Mouse (Mus musculus) cerebellum, adult 8-10 months (tissue): ENCODE measurements around the gene Wdr25.

Source experiments
- DNase-seq: peaks from one replicate; pipeline ENCODE4 v3.0.0; 2022

Gene Wdr25

DNA sequence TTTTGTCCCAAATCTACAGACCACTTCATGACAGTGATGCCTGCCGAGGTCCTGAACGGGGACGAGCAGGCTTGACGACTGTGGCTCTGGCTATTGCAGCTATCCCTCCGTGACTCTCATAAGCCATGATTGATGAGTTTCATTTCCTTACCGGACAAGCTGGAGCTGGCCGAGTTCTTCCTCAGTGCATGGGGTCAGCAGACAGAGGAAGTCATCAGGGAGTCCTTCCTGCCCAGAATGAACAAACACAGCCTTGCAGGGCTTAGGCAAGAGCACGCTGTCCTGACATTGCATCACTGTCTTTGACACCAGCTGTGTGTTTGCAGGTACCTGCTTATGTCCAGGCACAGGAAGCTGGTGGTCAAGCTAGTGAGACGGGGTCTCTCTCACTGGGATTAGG lies 97.0 kb downstream of the Wdr25 start:
- no peak for DNase-seq

DNA sequence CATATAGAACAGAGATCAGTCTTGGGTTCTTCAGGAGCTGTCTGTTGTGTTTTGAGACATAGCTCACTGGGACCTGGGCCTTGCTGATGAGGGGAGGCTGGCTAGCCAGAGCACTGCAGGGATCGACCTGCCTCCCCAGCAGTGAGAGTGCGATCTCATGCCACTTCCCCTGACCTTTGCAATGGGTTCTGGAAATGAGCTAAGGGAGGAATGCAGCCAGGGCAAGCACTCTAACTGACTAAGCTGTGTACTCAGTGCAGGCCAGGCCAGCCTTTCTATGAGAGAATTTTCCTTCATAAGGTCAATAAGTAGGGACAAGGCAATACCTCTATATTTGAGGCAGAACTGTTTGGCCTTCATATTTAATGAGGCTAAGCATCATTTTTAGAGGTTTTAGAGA lies 99.6 kb downstream of the Wdr25 start:
- DNase-seq, result no peak

- DNase-seq, result no peak
These were observed 101.1 kb downstream of the Wdr25 start for GRCm38 (mm10) chr12:108994436-108995031.

DNA sequence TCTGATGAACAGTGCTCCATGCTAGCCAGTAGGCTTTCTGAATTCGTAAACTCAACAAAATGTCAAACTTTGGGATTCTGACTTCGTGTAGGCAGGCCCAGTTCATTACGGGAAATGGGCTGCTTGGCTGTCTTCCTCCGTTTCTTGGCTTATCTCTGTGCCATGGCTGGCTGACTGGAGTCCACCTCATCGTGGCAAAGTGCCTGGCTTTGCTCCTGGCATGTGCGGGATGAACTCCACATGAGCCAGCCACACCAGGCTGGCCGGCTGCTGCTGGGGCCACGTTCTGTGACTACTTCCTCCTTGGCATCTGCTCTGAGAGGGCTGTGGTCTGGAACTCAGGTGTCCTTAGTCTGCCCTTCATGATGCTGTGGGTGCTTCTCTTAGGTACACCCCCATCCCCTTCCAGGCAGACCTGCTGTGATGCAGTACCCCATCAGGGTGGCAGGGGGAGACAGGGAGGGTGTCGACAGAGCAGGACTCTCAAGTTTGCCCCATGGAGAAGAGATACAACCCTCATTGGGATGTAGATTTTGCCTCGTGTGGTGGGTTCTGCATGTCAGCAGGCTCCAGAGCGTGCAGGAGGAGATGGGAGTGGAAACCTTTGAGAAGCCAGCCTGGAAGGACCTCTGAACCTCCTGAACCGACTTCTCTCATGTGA lies 102.7 kb downstream of the Wdr25 start:
- DNase-seq, result peak; percentile 21

DNA sequence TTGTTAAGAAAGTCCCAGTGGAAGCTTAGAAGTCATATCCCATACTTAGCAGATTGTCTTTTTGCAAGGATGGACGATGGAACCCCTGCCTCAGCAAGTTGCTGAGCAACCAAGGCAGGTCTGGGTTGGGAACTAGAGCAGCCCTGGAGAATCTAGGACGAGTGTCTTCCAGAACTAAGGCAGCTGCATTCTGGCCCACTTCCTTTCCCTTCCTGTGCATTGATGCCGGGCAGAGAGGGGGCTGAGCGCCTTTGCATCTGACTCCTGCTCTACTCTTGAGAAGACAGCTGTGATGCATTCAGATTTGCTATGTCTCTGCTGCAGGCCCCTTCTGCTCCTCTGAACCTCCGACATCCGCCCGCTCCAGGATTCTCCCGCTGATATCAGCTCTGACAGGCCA lies 103.8 kb downstream of the Wdr25 start:
- no peak for DNase-seq

GRCm38 (mm10) chr12:109002978-109003377 lies 109.5 kb downstream of the Wdr25 start:
- no peak for DNase-seq

GRCm38 (mm10) chr12:109010070-109010649 lies 116.7 kb downstream of the Wdr25 start:
- DNase-seq, result no peak

- DNase-seq, result peak; percentile 96
These were observed 128.8 kb downstream of the Wdr25 start for GRCm38 (mm10) chr12:109022181-109022691.

- DNase-seq, result no peak
These were observed 129.5 kb downstream of the Wdr25 start for GRCm38 (mm10) chr12:109022966-109023365.

DNA sequence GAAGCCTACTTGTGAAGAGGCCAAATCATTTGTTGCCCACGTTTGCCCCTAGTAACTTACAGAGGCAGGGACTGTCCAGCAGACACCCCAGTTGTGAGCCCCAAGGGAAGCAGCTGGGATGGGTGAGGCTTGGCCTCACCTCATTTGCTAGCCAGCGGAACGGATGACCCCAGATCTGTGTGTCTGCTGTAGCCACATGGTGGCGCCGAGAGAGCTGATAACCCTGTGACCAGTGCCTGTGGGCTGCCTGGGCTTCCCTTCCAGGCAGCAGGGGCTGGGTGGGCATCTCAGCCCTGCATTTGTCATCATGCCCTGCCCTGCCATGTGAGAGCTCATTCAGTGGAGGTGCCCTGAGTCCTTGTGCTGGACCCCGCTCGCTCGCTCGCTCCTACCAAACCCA lies 130.3 kb downstream of the Wdr25 start:
- peak; percentile 16 for DNase-seq

DNA sequence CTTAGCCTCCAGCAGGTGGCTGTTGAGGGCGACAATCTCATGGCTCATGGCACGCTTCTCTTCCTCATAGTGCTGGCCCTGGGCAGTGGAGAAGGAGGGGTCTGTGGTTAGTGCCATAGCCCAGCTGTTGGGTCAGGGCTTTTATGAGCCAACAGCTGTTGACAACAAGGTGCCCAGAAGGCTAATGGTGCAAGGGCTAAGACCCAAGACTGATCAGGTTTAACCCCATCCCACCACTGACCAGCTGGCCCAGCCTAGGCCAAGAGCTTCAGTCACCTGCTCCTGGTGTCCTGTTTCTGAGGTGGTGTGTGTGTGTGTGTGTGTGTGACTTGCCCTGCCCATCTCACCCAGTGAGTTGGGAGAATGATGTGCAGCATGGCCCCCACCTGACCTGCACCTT lies 143.6 kb downstream of the Wdr25 start:
- no peak for DNase-seq

DNA sequence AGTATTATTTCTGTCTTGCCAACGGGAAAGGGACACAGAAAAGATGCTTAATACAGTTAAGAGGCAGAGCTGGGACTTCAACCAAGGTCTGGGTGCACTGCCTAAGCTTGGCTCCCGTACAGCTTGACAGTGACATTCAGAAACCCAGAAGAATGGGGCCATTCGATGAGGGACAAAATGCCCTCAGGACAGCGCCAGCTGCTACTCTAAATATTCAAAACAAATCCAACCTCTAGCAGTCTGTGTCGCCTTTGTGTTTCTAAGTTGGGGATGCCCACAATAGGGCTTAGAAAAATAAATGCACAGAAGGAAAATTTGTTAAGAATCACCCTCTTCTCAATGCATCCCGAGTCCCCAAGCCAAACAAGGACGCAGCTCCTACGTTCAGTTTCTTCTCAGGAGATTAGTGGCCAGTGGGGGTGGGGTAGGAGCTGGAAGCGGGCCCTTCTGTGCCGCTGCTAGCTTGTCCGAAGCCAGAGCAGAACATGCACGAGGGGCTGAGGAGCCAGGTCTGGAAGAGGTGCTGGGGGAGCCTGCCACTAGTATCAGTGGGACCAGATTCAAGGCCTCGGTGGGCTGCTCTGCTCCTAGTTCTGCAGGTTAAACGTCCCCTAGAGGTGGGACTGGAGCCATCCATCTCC lies 144.9 kb downstream of the Wdr25 start:
- no peak for DNase-seq

- no peak for DNase-seq
These were observed 145.9 kb downstream of the Wdr25 start for GRCm38 (mm10) chr12:109039311-109039710.

GRCm38 (mm10) chr12:109044497-109044896 lies 151.1 kb downstream of the Wdr25 start:
- DNase-seq, result no peak

GRCm38 (mm10) chr12:109045581-109045980 lies 152.2 kb downstream of the Wdr25 start:
- DNase-seq, result no peak

DNA sequence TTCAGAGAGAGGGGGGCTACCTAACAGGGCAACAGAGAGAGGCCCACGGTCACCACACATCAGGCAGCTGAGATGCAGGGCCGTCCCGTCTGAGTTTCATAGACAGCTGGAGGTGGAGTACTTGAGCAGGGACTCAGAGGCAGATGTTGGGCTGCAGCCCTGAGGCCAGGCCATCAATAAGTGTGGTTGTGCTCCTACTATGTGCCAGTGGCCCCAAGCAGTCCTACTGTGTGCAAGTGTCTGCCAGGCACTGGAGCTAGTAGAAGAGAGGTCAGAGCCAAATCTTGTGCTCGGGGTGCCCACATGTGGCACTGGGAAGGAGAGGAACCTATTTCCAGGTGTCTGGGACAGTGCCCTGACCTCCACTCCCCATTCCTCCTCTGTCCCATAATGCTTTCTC lies 156.5 kb downstream of the Wdr25 start:
- DNase-seq, result no peak

DNA sequence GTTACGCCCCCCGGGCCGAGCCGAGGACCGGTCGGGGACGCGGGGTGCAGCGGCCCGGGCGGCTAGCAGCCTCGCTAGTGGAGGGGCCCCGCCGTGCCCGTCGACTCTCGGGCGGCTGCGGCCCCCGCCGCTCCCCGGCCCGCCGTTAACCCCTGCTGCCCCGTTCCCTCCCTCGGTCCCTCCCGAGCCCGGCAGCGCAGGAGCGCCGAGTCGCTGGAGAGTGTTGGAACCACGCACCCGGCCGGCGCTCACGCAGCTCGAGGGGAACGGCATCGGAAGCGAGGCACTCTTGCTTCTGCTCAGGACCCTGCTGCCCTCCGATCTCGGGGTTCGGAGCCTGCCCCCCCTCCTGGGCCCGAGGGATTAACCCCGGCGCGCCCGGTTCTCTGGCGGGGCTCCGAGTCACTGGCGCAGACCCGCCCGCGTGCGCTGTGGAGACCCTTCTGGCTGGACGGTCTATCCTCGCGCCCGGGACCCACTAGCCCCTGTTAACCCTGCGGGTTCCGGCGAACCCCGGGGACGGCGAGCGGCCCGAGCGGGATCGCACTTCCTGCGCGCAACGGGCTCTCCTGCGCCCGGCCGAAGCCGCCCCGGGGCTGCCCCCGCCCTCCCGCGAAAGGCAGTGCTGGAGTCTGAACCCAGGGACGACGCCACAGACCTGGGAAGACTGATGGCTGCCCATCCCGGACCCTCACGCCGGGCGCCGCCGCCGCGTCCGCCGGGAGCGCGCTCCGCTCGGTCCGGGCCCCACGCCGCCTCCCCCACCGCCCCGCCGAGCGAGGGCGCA lies 159.8 kb downstream of the Wdr25 start:
- DNase-seq, result no peak

- DNase-seq, result no peak
These were observed 164.3 kb downstream of the Wdr25 start for GRCm38 (mm10) chr12:109057736-109058135.

DNA sequence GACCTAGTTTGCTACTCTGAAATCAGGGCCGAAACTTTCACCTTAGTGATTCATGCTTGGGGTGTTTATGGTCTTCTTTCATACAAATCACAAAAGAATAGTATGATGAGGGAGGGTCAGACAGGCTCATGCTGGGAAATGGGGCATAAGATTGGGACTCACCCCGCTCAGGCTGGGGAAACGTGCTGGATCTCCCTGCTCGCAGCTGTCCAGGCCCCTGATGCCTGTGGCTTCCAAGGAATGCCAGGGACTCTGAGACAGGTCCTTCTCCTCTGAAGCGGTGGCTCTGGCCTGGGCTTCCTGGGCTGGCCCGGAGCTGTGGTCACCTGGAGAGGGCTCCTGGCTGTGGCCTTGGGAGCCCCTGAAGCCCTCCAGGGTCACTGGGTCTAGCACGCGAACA lies 165.2 kb downstream of the Wdr25 start:
- DNase-seq, result no peak

GRCm38 (mm10) chr12:109067561-109068135 lies 174.2 kb downstream of the Wdr25 start:
- DNase-seq, result no peak

DNA sequence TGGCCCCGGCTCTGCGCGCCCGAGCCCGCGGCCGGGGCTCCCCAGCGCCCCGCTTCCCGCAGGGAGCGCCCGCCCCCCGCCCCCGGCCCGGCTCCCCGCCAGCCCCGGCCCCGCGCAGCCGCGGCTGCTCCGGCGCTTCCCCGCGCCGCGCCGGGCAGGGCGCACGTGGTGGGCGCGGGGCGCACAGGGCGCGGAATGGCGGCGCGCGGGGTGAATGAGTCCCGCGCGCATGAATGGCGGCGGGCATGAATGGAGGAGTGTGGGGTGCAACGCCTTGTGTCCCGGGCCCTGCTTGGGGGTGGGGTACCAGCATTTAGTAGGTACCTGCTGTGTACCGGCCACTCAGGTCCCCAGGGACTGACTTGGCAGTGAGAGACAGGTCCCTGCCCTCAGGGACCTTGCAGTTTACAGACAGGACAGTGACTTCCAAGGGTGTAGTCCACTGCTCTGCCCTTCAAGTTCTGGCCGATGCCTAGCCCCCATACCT lies 174.8 kb downstream of the Wdr25 start, which contains the start of gene Begain:
TSS of gene Begain (minus strand) at position 51 of the 487 bp plus-strand sequence.
- DNase-seq, result no peak

DNA sequence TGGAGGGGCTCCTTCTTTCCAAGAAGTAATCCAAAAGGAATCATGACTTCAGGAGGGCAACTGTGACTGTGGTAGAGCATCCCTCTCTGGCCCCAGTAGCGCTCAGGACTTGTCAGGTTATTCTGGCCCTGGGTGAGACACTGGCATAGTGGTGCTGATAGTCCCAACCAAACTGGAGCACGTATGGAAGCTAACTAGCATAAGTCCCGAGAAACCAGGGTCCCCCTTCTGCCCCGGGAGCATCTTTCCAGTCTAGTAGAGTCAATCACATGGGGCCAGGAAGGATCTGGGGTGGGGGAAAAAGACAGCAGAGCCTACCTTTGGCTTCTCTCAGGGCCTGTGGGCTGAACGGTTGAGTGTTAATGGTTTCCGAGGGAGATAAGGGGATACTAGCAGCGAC lies 175.3 kb downstream of the Wdr25 start:
- no peak for DNase-seq
